Mouse (Mus musculus) small intestine, adult 2 months (tissue): ENCODE measurements around the gene Ncapd3. TPM values are rescaled to one million over a fixed set of nuclear protein-coding genes. Genes with fewer than 3 reads are reported as not detected.

Experiments used
- H3K27ac ChIP-seq: fragments of 200-500 bp; 2 replicates; pipeline ENCODE4 v1.5.1; 2012; ENCODE audit warnings: low read depth, low read length, control low read depth, inconsistent platforms; ENCODE audit not compliant: insufficient read depth
- H3K27me3 ChIP-seq: fragments of 200-500 bp; 2 replicates; pipeline ENCODE4 v1.6.1; 2012; ENCODE audit warnings: mild to moderate bottlenecking, moderate library complexity, low read length, inconsistent platforms; ENCODE audit not compliant: control insufficient read depth, insufficient read depth
- H3K36me3 ChIP-seq: fragments of 200-500 bp; 2 replicates; pipeline ENCODE4 v1.6.1; 2012; ENCODE audit warnings: mild to moderate bottlenecking, low read length, control low read depth, inconsistent platforms; ENCODE audit not compliant: control insufficient read depth, insufficient read depth
- H3K4me1 ChIP-seq: fragments of 200-500 bp; 2 replicates; pipeline ENCODE4 v1.6.1; 2012; ENCODE audit warnings: low read length, inconsistent platforms, mixed read lengths; ENCODE audit not compliant: control insufficient read depth, insufficient read depth, insufficient read length
- H3K4me3 ChIP-seq: fragments of 200-500 bp; 2 replicates; pipeline ENCODE4 v1.5.1; 2012; ENCODE audit warnings: low read depth, mild to moderate bottlenecking, control low read depth, inconsistent platforms, low read length, moderate library complexity
- CTCF ChIP-seq: fragments of 200-500 bp; IDR thresholded peaks from 2 replicates; pipeline ENCODE4 v1.5.1; 2012; ENCODE audit warnings: low read depth, mild to moderate bottlenecking, control low read depth, inconsistent platforms, low read length, moderate library complexity, mixed read lengths; ENCODE audit not compliant: insufficient replicate concordance, insufficient read length; ENCODE audit errors: extremely low read depth
- POLR2A ChIP-seq: fragments of 200-500 bp; IDR thresholded peaks from 2 replicates; pipeline ENCODE4 v1.6.1; 2012; ENCODE audit warnings: low read depth, mild to moderate bottlenecking, control low read depth, inconsistent platforms, low read length, moderate library complexity
- WGBS: fragments of 180-500 bp; shearing (Covaris S2); methylation state at CpG from one replicate; pipeline ENCODE4 v1.1.7; 2018; 5-methylcytosine and 5-hydroxymethylcytosine counted together
- polyA plus RNA-seq: library from polyadenylated mRNA; depleted of rRNA; stranded (reverse); fragments of >200 nt; gene quantifications from 2 replicates; pipeline ENCODE4 v1.2.3, GENCODE M21; 2012

The Ncapd3 gene
- polyA plus RNA-seq, 1 experiment: 13.2 TPM

GRCm38 (mm10) chr9:27106081-27106480, 76.1 kb downstream of the Ncapd3 start:
- Histone ChIP-seq H3K27ac (no peak overlapping the region), H3K4me1 (no peaks in the 10 kb centered on the region), H3K36me3 (no peaks in the 10 kb centered on the region; the same call in 1 of the 2 replicates), H3K4me3 (no peak overlapping the region), H3K27me3 (no peaks in the 10 kb centered on the region)
- WGBS: 49% methylated on average over 1 of the region's 1 CpGs
- TF ChIP-seq POLR2A: no peak
- peak; percentile 62; the same call in 1 of the 2 replicates for TF ChIP-seq CTCF

- no peak for TF ChIP-seq CTCF
- TF ChIP-seq POLR2A: no peak
- WGBS: 62% methylated on average over 4 of the region's 4 CpGs
- Histone ChIP-seq H3K27ac (peak overlapping the region; percentile 73), H3K27me3 (no peaks in the 10 kb centered on the region), H3K4me3 (no peak overlapping the region), H3K4me1 (no peaks in the 10 kb centered on the region), H3K36me3 (no peaks in the 10 kb centered on the region)
Observed at GRCm38 (mm10) chr9:27108451-27108850, 78.5 kb downstream of the Ncapd3 start.

GRCm38 (mm10) chr9:27109533-27110514, 79.8 kb downstream of the Ncapd3 start:
- no peaks in the 10 kb centered on the region for H3K27me3 ChIP-seq
- no peaks in the 10 kb centered on the region for H3K4me1 ChIP-seq
- H3K36me3 ChIP-seq: no peaks in the 10 kb centered on the region
- 57% methylated on average over 22 of the region's 22 CpGs for WGBS
- H3K4me3 ChIP-seq: no peak overlapping the region
- peak overlapping the region; percentile 78 for H3K27ac ChIP-seq
- TF ChIP-seq CTCF: no peak
- no peak for TF ChIP-seq POLR2A

- H3K4me1 ChIP-seq: no peaks in the 10 kb centered on the region
- H3K27me3 ChIP-seq: no peaks in the 10 kb centered on the region
- TF ChIP-seq POLR2A (no peak), CTCF (no peak)
- H3K4me3 ChIP-seq: no peak overlapping the region
- H3K36me3 ChIP-seq: no peaks in the 10 kb centered on the region
- 59% methylated on average over 5 of the region's 5 CpGs for WGBS
- peak overlapping the region; percentile 35 for H3K27ac ChIP-seq
Observed at GRCm38 (mm10) chr9:27110681-27111080, 80.7 kb downstream of the Ncapd3 start.

GRCm38 (mm10) chr9:27111756-27112155, 81.8 kb downstream of the Ncapd3 start:
- H3K27ac ChIP-seq: no peak overlapping the region

GRCm38 (mm10) chr9:27121254-27121653, 91.3 kb downstream of the Ncapd3 start:
- WGBS: 75% methylated on average over 9 of the region's 9 CpGs
- Histone ChIP-seq H3K27me3 (no peaks in the 10 kb centered on the region), H3K4me1 (no peaks in the 10 kb centered on the region), H3K36me3 (no peaks in the 10 kb centered on the region), H3K27ac (no peak overlapping the region), H3K4me3 (no peak overlapping the region)
- TF ChIP-seq POLR2A (no peak), CTCF (no peak)

More at GRCm38 (mm10) chr9:27111756-27112155, 81.8 kb downstream of the Ncapd3 start:
- Histone ChIP-seq H3K27me3 (no peaks in the 10 kb centered on the region), H3K36me3 (no peaks in the 10 kb centered on the region), H3K4me3 (no peak overlapping the region), H3K4me1 (no peaks in the 10 kb centered on the region)
- TF ChIP-seq POLR2A (no peak), CTCF (no peak)
- 77% methylated on average over 3 of the region's 3 CpGs for WGBS

GRCm38 (mm10) chr9:27122076-27122475, 92.1 kb downstream of the Ncapd3 start:
- WGBS: 86% methylated on average over 4 of the region's 4 CpGs
- H3K4me3 ChIP-seq: no peak overlapping the region
- no peaks in the 10 kb centered on the region for H3K27me3 ChIP-seq
- no peaks in the 10 kb centered on the region for H3K36me3 ChIP-seq
- H3K4me1 ChIP-seq: no peaks in the 10 kb centered on the region
- H3K27ac ChIP-seq: no peak overlapping the region
- no peak for TF ChIP-seq POLR2A
